Mouse (Mus musculus) liver, adult 2 months (tissue): ENCODE data around the gene Gm5460.

Source experiments
- CTCF ChIP-seq: fragments of 200-500 bp; IDR thresholded peaks from 2 replicates; pipeline ENCODE4 v1.5.1; 2011; ENCODE audit warnings: low read depth, low read length, control low read depth
- POLR2A ChIP-seq: fragments of 200-500 bp; IDR thresholded peaks from 2 replicates; pipeline ENCODE4 v1.6.1; 2011; ENCODE audit warnings: low read length, control low read depth; ENCODE audit not compliant: insufficient read depth; ENCODE audit errors: extremely low read depth

- TF ChIP-seq CTCF (no peak), POLR2A (no peak)
Measured at GRCm38 (mm10) chr14:34041241-34041640, 24.7 kb downstream of the Gm5460 start.
